Mouse (Mus musculus) G1E (cell line): Measurements from ENCODE around the gene Efna3. TPM values are rescaled to one million over a fixed set of nuclear protein-coding genes. Genes with fewer than 3 reads are reported as not detected.

Experiments
- ATAC-seq: 2 replicates; pipeline ENCODE4 v1.8.0; 2016; ENCODE audit warnings: mild to moderate bottlenecking; ENCODE audit not compliant: insufficient number of reproducible peaks, poor library complexity, low FRiP score, severe bottlenecking; ENCODE audit errors: extremely low read depth
- DNase-seq: peaks from one replicate; pipeline ENCODE4 v3.0.0; 2012; ENCODE audit warnings: low spot score
- H3K27me3 ChIP-seq: 2 replicates; pipeline ENCODE4 v1.6.1; 2012; ENCODE audit warnings: mild to moderate bottlenecking, low read length, inconsistent platforms; ENCODE audit not compliant: insufficient read depth
- H3K36me3 ChIP-seq: replicated peaks from 2 replicates; pipeline ENCODE3; 2012; ENCODE audit warnings: mild to moderate bottlenecking, inconsistent platforms
- H3K4me1 ChIP-seq: 2 replicates; pipeline ENCODE4 v1.6.1; 2012; ENCODE audit warnings: low read depth, low read length, inconsistent platforms, mixed read lengths; ENCODE audit not compliant: insufficient read depth
- H3K4me3 ChIP-seq: 2 replicates; pipeline ENCODE4 v1.5.1; 2012; ENCODE audit warnings: low read depth, mild to moderate bottlenecking, inconsistent platforms, low read length, moderate library complexity, mixed read lengths
- H3K9me3 ChIP-seq: replicated peaks from 2 replicates; pipeline ENCODE4 v1.6.1; 2012; ENCODE audit warnings: inconsistent platforms
- CTCF ChIP-seq: IDR thresholded peaks from 2 replicates; pipeline ENCODE4 v1.5.1; 2012; ENCODE audit warnings: low read depth, low read length, inconsistent platforms, mixed read lengths
- GATA1 ChIP-seq: IDR thresholded peaks from 2 replicates; pipeline ENCODE4 v1.6.1; 2012; ENCODE audit warnings: borderline replicate concordance, low read length, inconsistent platforms, mixed read lengths
- GATA2 ChIP-seq: IDR thresholded peaks from 2 replicates; pipeline ENCODE4 v1.6.1; 2012; ENCODE audit warnings: low read depth, low read length, inconsistent platforms, borderline replicate concordance
- POLR2AphosphoS5 ChIP-seq: IDR thresholded peaks from 2 replicates; pipeline ENCODE4 v1.6.1; 2012; ENCODE audit warnings: low read depth, low read length, inconsistent platforms; ENCODE audit not compliant: insufficient replicate concordance
- TAL1 ChIP-seq: conservative IDR thresholded peaks from 2 replicates; pipeline ENCODE4 v1.6.1; 2012; ENCODE audit warnings: low read depth, low read length, inconsistent platforms, mixed read lengths
- polyA plus RNA-seq: library from polyadenylated mRNA; stranded (reverse); fragments of >175 nt; gene quantifications from 2 replicates; pipeline ENCODE4 v1.2.3, GENCODE M21; 2012
- total RNA-seq, 2 experiments: library from RNA; stranded (forward) in 1 of 2; stranded (reverse) in 1 of 2; fragments of 200-1000 nt in 1 of 2; fragments of >200 nt in 1 of 2; fragmentation: Nextera tagmentation in 1 of 2; gene quantifications; 2 replicates each; pipeline ENCODE4 v1.2.3; 2014 to 2017

Efna3 gene
- total and polyA plus RNA-seq, 3 experiments = not detected

DNA sequence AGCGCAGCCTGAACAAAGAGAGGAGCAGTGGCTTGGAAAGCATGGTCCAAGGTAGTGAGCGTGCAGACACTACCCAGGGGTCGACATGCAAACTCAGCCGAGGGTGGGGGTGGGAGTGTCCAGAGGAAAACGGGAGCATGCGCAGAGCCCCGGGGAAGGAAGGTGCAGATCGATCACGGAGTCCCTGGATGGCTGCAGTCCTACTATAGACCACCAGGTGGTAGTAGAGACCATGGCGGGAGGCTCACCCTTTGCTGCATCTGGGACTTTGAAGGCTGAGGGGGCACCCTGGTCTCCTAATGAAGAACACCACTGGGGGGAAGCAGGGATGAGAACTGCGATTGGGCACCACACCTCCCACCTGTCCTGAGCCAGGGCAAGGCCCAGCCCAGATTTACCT, 17.7 kb upstream of the Efna3 start:
- ATAC-seq = peak; percentile 49; the same call in 1 of the 2 replicates
- H3K36me3 ChIP-seq = no peaks in the 10 kb centered on the region
- H3K4me3 ChIP-seq = no peak overlapping the region
- TF ChIP-seq TAL1 (no peak), POLR2AphosphoS5 (no peak), CTCF (peak; percentile 91), GATA1 (no peak), GATA2 (no peak)
- DNase-seq = peak; percentile 73
- peaks cover 15% of the 10 kb centered on the region for H3K4me1 ChIP-seq
- peaks cover 83% of the 10 kb centered on the region for H3K27me3 ChIP-seq
- no peaks in the 10 kb centered on the region for H3K9me3 ChIP-seq

DNA sequence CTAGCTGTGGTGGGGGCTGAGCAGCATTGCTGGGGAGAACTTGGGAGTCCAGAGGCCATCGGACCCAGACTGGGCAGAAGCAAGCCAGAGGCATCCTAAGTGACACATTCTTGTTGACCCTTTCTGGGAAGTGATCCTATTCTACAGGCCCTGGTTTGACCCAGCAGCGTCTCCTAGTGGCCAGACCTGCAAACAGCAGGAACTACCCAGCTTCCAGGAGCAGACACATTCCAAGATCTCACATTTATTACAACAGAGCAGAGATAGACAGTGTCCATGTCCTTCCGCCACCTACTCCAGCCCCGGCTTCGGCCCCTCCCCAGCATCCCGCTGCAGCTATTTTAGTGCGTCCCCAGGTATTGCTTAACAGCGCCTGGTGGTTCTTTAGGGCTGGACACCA, 16.7 kb upstream of the Efna3 start:
- no peak for ATAC-seq
- peak; percentile 47 for DNase-seq
- peaks cover 84% of the 10 kb centered on the region for H3K27me3 ChIP-seq
- no peaks in the 10 kb centered on the region for H3K36me3 ChIP-seq
- no peak overlapping the region for H3K4me3 ChIP-seq
- peaks cover 15% of the 10 kb centered on the region for H3K4me1 ChIP-seq
- TF ChIP-seq CTCF (peak; percentile 95), POLR2AphosphoS5 (no peak)
- H3K9me3 ChIP-seq = no peaks in the 10 kb centered on the region

DNA sequence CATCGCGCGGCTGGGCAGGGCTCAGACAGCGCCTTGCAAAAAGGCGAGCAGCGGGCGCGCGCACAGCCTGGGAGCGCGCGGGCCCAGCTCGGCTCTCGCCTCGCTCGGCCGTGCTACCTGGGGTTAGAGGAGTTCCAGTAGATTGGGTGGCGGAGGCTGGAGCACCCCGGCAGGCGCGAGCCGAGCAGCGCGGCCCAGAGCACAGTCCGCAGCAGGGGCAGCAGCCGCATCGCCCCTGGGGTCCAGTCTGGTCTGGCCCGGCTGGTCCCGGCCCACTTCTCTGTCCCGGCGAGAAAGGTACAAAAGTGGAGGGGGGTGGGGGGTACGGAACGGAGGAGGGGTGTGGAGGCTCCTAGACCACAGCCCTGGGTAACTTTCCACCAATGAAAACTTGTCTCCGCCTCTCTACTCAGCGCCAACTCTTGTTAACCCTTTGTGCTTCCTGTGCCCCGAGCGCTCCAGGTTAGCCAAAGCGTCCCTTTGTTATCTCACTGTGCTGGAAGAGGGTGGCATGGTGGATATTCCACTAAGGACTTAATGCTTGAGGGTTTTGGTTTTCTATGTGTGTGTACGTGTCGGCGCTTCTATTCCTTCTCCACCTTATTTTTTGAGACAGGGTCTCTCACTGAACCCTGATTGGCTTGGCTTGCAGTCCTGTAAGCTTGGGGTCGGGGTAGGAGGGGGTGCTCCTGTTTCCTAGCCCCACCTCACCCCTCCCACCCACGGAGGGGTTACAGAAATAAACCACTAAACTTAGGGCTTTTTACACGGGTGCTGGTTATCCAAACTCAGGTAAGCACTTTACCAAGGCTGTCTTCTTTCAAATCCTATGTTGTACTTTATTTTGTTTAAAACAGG, 15.2 kb upstream of the Efna3 start, which contains the start of gene Efna4:
Gene Efna4, minus strand, starts transcription at position 308 of the 858 bp plus-strand sequence.
- TF ChIP-seq TAL1 (no peak), CTCF (no peak), GATA2 (no peak), GATA1 (no peak), POLR2AphosphoS5 (no peak)
- ATAC-seq (no peak), DNase-seq (no peak)
- Histone ChIP-seq H3K9me3 (no peaks in the 10 kb centered on the region), H3K27me3 (peaks cover 77% of the 10 kb centered on the region), H3K4me3 (peak within 1 kb of the TSS; percentile 56; the same call in 1 of the 2 replicates), H3K36me3 (no peaks in the 10 kb centered on the region), H3K4me1 (peaks cover 15% of the 10 kb centered on the region)

DNA sequence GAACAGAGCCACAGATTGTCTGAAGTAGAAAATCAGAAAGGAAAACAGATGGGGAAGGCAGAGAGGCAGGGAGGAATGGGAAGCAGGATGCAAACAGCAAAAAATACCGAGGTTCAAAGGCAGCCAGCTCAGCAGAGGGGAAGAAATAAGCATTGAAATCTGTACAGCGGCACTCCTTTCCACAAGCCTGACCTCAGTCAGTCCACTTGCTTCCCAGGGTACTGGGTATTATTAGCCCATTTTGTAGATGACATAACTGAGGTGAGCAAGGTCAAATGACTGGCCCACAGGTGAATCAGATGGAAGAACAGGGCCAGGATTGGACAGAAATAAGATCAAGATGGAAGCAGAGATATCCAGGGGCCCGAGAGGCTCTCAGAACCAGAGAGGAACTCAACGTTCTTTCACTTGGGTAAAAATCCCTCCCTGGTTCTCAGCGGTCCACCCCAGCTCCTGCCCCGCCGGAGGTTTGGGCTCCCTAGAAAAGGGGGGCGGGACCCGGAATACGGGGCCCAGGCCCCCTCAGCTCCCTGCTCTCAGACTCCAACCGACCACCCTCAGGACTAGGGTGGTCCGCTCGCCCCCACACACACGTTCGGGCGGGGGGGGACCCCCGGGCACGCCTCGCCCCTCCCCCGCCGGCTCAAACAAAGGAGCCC, 14.4 kb upstream of the Efna3 start:
- DNase-seq = no peak
- H3K4me1 ChIP-seq = peaks cover 15% of the 10 kb centered on the region
- no peaks in the 10 kb centered on the region for H3K9me3 ChIP-seq
- peak overlapping the region; percentile 56; the same call in 1 of the 2 replicates for H3K4me3 ChIP-seq
- no peak for ATAC-seq
- TF ChIP-seq GATA1 (no peak), CTCF (no peak), POLR2AphosphoS5 (no peak), TAL1 (no peak), GATA2 (no peak)
- peaks cover 77% of the 10 kb centered on the region for H3K27me3 ChIP-seq
- no peaks in the 10 kb centered on the region for H3K36me3 ChIP-seq

DNA sequence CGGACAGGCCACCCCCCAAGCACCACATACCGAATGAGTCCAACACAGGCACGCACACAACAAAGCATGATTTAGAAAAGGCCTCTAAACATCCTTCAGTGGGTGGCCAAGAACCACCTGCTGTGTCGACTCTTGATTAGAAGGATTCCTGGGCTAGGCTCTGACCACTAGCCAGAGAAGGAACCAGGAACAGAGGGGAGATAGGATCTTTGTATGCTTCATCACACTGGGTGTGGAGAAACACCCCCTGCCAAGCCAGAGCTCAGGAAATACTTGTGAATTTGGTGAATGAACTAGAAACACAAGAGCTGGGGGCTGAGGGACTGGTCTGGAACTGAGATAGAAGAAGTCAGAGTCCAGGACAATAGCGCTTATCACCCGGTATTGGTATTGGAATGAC, 13.8 kb upstream of the Efna3 start:
- H3K27me3 ChIP-seq = peaks cover 75% of the 10 kb centered on the region
- no peak for TF ChIP-seq CTCF
- TF ChIP-seq TAL1 = no peak
- TF ChIP-seq POLR2AphosphoS5 = no peak
- no peak for TF ChIP-seq GATA2
- TF ChIP-seq GATA1 = no peak
- no peak for DNase-seq

GRCm38 (mm10) chr3:89333053-89333452, 10.3 kb upstream of the Efna3 start:
- H3K4me1 ChIP-seq = peaks cover 15% of the 10 kb centered on the region
- DNase-seq (no peak), ATAC-seq (no peak)
- TF ChIP-seq CTCF = no peak
- TF ChIP-seq GATA2 = no peak
- no peak for TF ChIP-seq TAL1
- TF ChIP-seq POLR2AphosphoS5 = no peak
- TF ChIP-seq GATA1 = no peak
- H3K36me3 ChIP-seq = no peaks in the 10 kb centered on the region
- no peak overlapping the region for H3K4me3 ChIP-seq
- H3K9me3 ChIP-seq = no peaks in the 10 kb centered on the region
- H3K27me3 ChIP-seq = peaks cover 56% of the 10 kb centered on the region

More for the DNA sequence above, 13.8 kb upstream of the Efna3 start:
- no peak for ATAC-seq
- H3K4me3 ChIP-seq = no peak overlapping the region
- no peaks in the 10 kb centered on the region for H3K36me3 ChIP-seq
- H3K4me1 ChIP-seq = peaks cover 16% of the 10 kb centered on the region
- no peaks in the 10 kb centered on the region for H3K9me3 ChIP-seq
